Mouse (Mus musculus): ENCODE data around the gene Aars2. TPM values are rescaled to one million over a fixed set of nuclear protein-coding genes. Genes with fewer than 3 reads are reported as not detected.

The Aars2 gene
- total RNA-seq (2022) = 10 to 100 TPM; 18.1 to 23.7 (median 19.0) TPM

- peak; percentile 88 for DNase-seq
Measured at GRCm38 (mm10) chr17:45506700-45507189, at the start of gene Aars2. TSS of gene Aars2 (plus strand) at chr17:45506841.

- DNase-seq = no peak
Measured at GRCm38 (mm10) chr17:45457487-45457886, 49.2 kb upstream of the Aars2 start.

DNA sequence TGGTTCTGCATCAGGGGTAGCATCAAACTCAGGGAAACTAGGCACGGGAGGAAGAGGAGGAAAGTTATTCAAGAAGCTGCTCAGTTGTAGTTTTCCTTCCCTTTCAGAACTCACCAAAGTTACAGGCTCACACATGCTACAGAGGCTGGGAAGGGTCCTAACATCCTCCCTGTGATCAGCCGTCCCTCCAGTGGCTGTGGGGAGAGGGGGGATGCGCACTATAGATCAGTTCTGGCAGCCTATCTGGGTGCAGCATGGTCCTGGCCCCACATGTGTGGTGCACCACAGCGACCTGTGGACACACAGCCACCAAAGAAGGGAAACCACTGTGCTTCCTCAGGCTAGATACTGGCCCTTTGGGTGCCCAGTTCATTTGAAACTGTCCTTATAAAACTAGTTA is 48.1 kb upstream of the Aars2 start:
- no peak for DNase-seq

GRCm38 (mm10) chr17:45459062-45459461 is 47.6 kb upstream of the Aars2 start:
- DNase-seq = no peak

DNA sequence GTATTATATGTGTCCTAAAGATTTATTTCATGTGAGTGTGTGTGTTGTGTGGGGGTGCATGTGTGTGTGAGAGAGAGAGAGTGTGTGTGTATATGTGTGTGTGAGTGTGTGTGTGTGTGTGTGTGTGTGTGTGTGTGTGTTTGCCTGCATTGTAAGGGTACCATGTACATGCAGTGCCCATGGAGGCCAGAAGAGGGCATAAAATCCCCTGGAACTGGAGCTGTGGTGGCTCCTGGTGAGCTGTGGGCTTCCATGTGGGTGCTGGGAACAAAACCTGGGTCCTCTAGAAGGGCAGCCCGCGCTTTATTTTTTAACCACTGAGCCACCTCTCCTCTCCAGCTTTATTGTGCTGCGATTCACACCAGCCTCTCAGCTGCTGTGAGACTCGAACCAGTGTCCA is 44.1 kb upstream of the Aars2 start:
- no peak for DNase-seq

DNA sequence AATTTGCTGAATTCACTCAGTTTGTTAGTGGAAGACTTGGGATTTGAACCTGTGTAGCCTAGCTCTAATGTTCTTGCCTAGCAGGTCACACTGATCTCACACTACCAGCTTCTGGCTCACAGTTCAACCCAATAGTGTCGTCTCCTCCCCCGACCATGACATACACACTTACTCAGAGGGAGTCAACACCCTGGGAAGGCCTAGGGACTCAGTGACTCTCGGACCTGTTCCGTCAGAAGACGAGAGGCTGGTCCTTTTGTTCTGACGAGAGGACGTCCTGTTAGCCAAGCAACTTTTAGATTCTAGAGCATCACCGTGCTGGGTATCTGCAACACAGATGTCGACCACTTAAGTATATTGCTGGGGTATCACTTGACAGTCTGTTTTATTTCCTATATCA is 42.4 kb upstream of the Aars2 start:
- DNase-seq = no peak

DNA sequence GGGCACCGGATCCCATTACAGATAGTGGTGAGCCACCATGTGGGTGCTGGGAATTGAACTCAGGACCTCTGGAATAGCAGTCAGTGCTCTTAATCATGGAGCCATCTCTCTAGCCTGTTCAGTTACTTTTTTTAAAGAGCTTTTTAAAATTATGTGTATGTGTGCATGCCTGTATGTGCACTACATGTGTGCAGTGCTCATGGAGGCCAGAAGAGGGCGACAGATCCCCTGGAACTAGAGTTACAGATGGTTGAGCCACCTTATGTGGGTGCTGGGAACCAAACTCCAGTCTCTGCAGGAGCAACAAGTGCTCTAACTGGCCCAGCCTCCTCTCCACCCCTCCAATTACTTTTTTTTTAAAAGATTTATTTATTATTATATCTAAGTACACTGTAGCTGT is 39.9 kb upstream of the Aars2 start:
- DNase-seq = no peak

- DNase-seq = no peak
Measured at GRCm38 (mm10) chr17:45468302-45468701, 38.3 kb upstream of the Aars2 start.

DNA sequence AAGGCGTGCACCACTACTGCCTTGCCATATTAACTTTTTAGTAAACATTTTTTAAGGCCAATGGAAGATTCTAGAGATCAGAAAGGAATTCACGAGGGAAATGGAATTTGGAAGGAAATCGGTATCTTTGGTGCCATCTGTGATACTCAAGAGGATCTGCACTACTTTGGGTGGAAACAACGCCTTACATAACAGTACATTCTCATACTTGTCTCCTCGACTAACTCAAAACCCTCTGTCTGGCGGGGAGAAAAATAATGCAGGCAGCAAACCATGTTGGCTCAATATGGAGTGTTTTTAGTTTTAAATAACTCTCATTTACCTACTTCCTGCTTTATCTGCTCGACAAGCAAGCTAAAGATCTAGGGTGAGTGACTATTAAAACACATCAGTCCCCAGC is 35.9 kb upstream of the Aars2 start:
- no peak for DNase-seq

GRCm38 (mm10) chr17:45473667-45474066 is 33.0 kb upstream of the Aars2 start:
- no peak for DNase-seq

DNA sequence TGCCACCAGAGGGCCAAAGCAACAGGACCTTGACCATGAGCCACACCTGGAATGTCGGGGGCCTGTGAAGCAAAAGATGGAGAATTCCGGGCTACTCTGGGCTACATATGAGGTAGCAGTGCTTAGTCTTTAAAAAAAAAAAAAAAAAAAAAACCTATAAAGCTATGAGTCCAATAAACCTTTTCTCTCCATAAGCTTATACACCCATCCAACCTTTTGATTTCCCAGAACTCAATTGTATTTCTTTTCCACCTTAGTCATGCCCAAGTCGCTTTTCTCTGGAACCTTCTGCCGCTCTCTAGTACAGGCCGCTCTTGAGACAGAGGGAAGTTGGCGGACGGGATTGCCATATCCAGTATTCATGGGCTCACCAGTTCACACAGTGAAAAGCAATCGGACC is 32.5 kb upstream of the Aars2 start:
- no peak for DNase-seq

- DNase-seq = peak; percentile 35
Measured at GRCm38 (mm10) chr17:45474669-45475465, 31.8 kb upstream of the Aars2 start, which contains the start of gene Spats1. TSS of gene Spats1 (minus strand) at chr17:45475415.

DNA sequence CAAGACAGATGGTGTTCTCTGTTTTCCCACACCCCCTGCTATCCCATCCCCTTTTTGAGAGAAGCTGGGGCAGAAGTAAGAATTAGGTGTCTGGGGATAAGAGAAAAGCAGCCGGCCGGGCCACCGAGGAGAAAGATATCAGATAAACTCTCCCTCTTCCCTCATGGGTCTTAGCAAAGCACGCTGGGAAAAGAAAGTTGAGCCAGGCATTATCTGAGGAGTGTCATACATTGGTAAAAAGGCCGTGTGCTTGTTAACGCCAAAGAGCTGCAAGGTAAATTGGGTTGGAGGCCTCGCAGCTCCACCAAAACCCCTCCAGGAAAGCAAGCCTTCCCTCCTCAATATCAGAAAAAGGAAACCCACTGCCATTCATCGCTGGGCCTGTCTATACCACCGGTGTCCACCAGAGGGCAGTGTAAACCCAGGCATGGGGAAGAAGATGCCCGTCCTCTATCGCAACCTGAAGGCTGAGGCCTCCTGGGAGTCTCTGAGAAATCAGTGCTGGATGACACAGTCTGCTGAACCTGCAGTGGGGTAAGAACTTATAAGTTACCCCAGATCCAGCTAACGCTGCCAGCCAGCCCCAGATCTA is 28.3 kb upstream of the Aars2 start:
- peak; percentile 37 for DNase-seq

GRCm38 (mm10) chr17:45480429-45480828 is 26.2 kb upstream of the Aars2 start:
- no peak for DNase-seq

DNA sequence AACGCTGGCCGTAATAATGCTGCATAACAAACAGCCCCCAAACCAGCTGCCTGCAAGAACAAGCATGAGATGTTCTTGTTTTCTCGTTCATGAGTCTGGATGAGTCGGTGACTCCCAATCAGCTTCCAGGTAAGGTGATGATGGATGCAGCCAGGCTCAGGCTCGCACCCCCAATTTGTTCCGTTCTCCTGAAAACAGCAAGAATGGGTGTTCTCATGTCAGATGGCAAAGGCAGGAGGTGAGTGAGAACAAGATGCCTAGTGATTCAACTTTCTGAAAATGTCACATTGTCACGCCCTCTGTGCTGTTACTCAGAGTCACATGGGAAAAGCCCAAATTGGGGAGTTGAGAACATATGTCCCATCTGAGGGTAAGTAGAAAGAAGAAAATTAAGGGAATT is 21.1 kb upstream of the Aars2 start:
- no peak for DNase-seq

GRCm38 (mm10) chr17:45487216-45487615 is 19.4 kb upstream of the Aars2 start:
- no peak for DNase-seq

DNA sequence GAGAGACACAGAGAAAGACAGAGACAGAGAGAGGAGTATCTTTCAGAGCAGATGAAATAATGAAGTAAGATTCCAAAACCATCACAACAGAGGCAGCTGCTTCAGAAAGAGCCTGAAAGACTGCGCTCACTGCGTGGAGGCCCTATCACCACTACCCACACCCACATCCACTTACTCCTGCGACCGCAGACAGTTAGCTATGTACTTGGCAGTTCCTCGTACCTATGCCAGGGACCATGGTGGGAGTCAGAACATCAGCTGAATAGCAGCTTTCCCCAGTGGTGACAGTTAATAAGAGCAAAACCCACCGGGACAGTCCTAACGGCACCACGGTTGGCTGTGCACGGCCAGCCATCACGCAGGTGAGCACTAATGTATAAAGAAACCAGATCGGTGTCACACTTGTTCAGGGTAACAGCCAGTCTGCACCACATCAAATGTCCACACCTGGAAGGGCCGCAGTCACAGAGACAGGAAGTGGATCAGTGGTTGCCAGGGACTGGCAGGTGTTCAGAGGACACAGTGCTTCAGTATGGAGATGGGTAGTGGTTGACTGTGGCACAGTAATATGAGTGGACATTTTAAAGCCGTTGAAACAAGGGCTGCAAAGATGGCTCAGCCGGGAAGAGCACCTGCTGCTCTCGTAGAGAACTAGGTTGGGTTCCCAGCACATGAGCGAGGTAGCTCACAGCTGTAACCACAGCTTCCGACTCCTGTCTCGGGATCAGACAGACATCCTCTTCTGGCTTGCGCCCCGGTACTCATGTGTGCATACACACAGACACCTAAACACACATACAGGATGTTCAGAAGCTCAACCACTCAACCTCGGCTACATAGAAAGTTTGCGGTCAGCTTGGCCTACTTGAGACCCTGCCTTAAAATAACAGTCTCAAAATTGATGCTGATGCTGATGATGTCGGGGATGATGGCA is 18.1 kb upstream of the Aars2 start:
- no peak for DNase-seq

- no peak for DNase-seq
Measured at GRCm38 (mm10) chr17:45489736-45490135, 16.9 kb upstream of the Aars2 start.

- DNase-seq = no peak
Measured at GRCm38 (mm10) chr17:45490532-45491154, 16.0 kb upstream of the Aars2 start.

GRCm38 (mm10) chr17:45495398-45495797 is 11.2 kb upstream of the Aars2 start:
- DNase-seq = no peak

DNA sequence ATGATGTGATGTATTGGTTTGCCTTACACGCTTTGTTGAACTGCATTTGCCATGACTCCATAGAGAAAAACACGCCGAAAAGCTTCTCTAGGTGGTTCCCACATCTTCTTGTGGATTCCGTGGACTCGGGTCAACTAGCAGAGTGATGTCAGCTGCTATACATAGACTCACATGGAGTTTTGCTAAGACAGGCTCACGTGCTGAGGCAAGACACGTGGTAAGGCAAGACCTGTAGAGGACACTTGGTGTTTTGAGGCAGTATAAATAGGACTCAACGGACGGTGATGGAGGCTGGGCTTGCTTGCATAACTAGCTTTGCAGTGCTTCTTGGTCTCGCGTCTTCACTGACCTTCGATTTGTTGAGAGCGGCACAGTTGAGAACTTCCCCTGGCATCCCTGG is 8.2 kb upstream of the Aars2 start:
- DNase-seq = no peak

- DNase-seq = no peak
Measured at GRCm38 (mm10) chr17:45499516-45499915, 7.1 kb upstream of the Aars2 start.
